Mouse (Mus musculus): ENCODE measurements at regions not wholly inside any gene's neighbourhood (a gene's known extent, or its start where the extent isn't known, plus 50 kb on each side); places are given as distances from the start of the nearest gene placed in this dataset.
A peak's percentile ranks its signal among the peaks of the same experiment; 100 is the strongest.

DNA sequence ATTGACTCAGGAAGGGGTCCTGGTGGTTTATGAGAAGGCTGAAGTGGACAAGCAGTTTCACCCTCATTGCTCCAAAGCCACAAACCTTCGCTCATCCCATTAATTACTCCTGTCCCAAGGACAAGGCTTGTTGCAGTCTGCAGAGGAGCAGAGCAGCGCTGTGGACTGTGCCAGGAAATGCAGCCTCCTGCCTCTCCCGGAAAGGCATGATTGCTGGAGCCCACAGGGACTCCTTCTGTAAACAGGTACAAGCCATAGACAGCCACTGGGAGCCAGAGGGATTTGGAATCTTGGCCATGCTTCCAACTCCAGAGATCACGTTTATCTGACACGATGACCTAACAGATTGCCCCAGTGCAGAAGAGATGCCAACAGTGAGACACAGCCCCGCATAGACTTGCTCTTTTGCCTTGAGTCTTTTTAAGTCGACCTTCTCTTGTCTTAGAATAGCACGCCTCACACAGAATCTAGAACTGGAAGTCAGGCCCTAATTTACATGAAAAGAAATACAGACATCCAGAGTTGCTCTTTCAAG lies 275.6 kb upstream of the Nfe2l3 start:
- H3K36me3 ChIP-seq (ENCODE audit: control insufficient read depth, insufficient read depth, low read length): no peaks in the 10 kb centered on the region
- H3K27me3 ChIP-seq (replicated peaks; ENCODE audit: control insufficient read depth, insufficient read depth, low read length): no peaks in the 10 kb centered on the region
- WGBS: 51% methylated on average over 8 of the region's 8 CpGs
- H3K27ac ChIP-seq (replicated peaks; ENCODE audit: low read depth, low read length): no peak overlapping the region; the same call in 1 of the 2 replicates
- H3K4me3 ChIP-seq (ENCODE audit: low read depth, low read length): no peak overlapping the region
- H3K4me2 ChIP-seq (ENCODE audit: low read depth, low read length): no peak overlapping the region
- no peaks in the 10 kb centered on the region; the same call in 1 of the 2 replicates for H3K4me1 ChIP-seq (ENCODE audit: control insufficient read depth, insufficient read depth, low read length)
- no peaks in the 10 kb centered on the region for H3K9me3 ChIP-seq (ENCODE audit: control insufficient read depth, low read length)
- ATAC-seq (ENCODE audit: low read depth): no peak
- no peak for DNase-seq (ENCODE audit: low spot score)
- H3K9ac ChIP-seq (ENCODE audit: low read depth, low read length): no peak overlapping the region

GRCm38 (mm10) chr6:51161149-51161548 lies 271.3 kb upstream of the Nfe2l3 start:
- peak overlapping the region; percentile 92 for H3K27ac ChIP-seq (replicated peaks; ENCODE audit: low read depth, low read length)

DNA sequence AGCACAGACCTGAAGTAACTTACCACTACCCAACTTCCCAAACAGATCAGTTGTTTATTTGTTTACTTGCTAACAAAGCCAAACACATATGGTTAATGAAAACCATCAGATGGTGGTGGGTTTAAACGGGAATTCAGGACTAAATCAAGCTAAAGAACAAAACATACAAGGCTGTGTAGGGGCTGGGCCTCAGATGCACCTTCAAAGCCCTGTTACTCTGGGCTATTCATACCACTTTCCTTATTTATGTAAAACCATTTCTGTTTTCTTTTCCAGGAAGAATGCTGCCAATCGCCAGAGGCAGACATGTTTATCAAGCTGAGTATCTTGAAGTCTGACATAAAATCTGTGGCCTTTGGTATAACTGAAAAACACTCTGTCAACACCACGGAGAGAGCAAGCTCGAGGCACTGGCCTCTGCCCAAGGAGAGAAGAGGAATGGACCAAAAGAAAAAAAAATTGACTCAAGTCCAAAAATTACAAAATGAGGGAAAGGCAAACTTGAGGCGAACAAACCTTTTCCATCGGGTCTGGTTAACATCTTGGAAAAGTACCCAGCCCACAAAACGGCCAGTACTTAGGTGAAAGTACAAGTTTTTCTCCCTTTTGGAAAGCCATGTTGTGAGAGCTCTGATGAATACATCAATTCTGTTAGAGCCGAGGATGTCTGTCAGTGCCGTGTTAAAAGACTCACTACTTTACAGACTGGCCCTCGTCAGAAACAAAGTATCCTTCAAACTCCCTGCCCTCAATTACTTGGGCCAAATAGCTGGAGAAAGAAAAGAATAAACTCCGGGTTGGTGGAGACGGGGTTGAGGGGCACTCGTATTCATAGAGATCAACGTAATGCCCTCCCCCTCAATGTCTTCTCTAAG lies 270.0 kb upstream of the Nfe2l3 start:
- DNase-seq (ENCODE audit: low spot score) (peak; percentile 93), ATAC-seq (ENCODE audit: low read depth) (peak; percentile 60)
- Histone ChIP-seq H3K27ac (replicated peaks; ENCODE audit: low read depth, low read length) (peak overlapping the region; percentile 92), H3K36me3 (ENCODE audit: control insufficient read depth, insufficient read depth, low read length) (no peaks in the 10 kb centered on the region), H3K4me3 (ENCODE audit: low read depth, low read length) (no peak overlapping the region), H3K4me1 (ENCODE audit: control insufficient read depth, insufficient read depth, low read length) (peaks cover 21% of the 10 kb centered on the region), H3K27me3 (replicated peaks; ENCODE audit: control insufficient read depth, insufficient read depth, low read length) (no peaks in the 10 kb centered on the region), H3K9ac (ENCODE audit: low read depth, low read length) (no peak overlapping the region), H3K9me3 (ENCODE audit: control insufficient read depth, low read length) (no peaks in the 10 kb centered on the region), H3K4me2 (ENCODE audit: low read depth, low read length) (no peak overlapping the region)
- whole genome bisulfite sequencing: 46% methylated on average over 14 of the region's 14 CpGs

More at GRCm38 (mm10) chr6:51161149-51161548, 271.3 kb upstream of the Nfe2l3 start:
- Histone ChIP-seq H3K36me3 (ENCODE audit: control insufficient read depth, insufficient read depth, low read length) (no peaks in the 10 kb centered on the region), H3K4me1 (ENCODE audit: control insufficient read depth, insufficient read depth, low read length) (peaks cover 21% of the 10 kb centered on the region), H3K9ac (ENCODE audit: low read depth, low read length) (no peak overlapping the region), H3K9me3 (ENCODE audit: control insufficient read depth, low read length) (no peaks in the 10 kb centered on the region), H3K4me2 (ENCODE audit: low read depth, low read length) (no peak overlapping the region), H3K4me3 (ENCODE audit: low read depth, low read length) (no peak overlapping the region), H3K27me3 (replicated peaks; ENCODE audit: control insufficient read depth, insufficient read depth, low read length) (no peaks in the 10 kb centered on the region)
- ATAC-seq (ENCODE audit: low read depth): no peak
- no peak for DNase-seq (ENCODE audit: low spot score)
- 65% methylated on average over 6 of the region's 6 CpGs for WGBS

- no peak overlapping the region for H3K9ac ChIP-seq (ENCODE audit: low read depth, low read length)
- no peaks in the 10 kb centered on the region for H3K27me3 ChIP-seq (replicated peaks; ENCODE audit: control insufficient read depth, insufficient read depth, low read length)
- WGBS: 41% methylated on average over 5 of the region's 5 CpGs
- no peak overlapping the region for H3K4me3 ChIP-seq (ENCODE audit: low read depth, low read length)
- H3K4me2 ChIP-seq (ENCODE audit: low read depth, low read length): no peak overlapping the region
- no peaks in the 10 kb centered on the region for H3K36me3 ChIP-seq (ENCODE audit: control insufficient read depth, insufficient read depth, low read length)
- ATAC-seq (ENCODE audit: low read depth): 0 out of 2 replicates have a peak, but pooled peaks have one; percentile 34
- H3K9me3 ChIP-seq (ENCODE audit: control insufficient read depth, low read length): no peaks in the 10 kb centered on the region
- H3K27ac ChIP-seq (replicated peaks; ENCODE audit: low read depth, low read length): peak overlapping the region; percentile 92
- peaks cover 21% of the 10 kb centered on the region for H3K4me1 ChIP-seq (ENCODE audit: control insufficient read depth, insufficient read depth, low read length)
- peak; percentile 69 for DNase-seq (ENCODE audit: low spot score)
Measured at GRCm38 (mm10) chr6:51163266-51163665, 269.2 kb upstream of the Nfe2l3 start.

GRCm38 (mm10) chr6:51163882-51164281 lies 268.6 kb upstream of the Nfe2l3 start:
- Histone ChIP-seq H3K36me3 (ENCODE audit: control insufficient read depth, insufficient read depth, low read length) (no peaks in the 10 kb centered on the region), H3K27ac (replicated peaks; ENCODE audit: low read depth, low read length) (peak overlapping the region; percentile 92), H3K4me3 (ENCODE audit: low read depth, low read length) (no peak overlapping the region), H3K4me2 (ENCODE audit: low read depth, low read length) (no peak overlapping the region), H3K9ac (ENCODE audit: low read depth, low read length) (no peak overlapping the region), H3K27me3 (replicated peaks; ENCODE audit: control insufficient read depth, insufficient read depth, low read length) (no peaks in the 10 kb centered on the region), H3K4me1 (ENCODE audit: control insufficient read depth, insufficient read depth, low read length) (peaks cover 27% of the 10 kb centered on the region), H3K9me3 (ENCODE audit: control insufficient read depth, low read length) (no peaks in the 10 kb centered on the region)
- DNase-seq (ENCODE audit: low spot score) (no peak), ATAC-seq (ENCODE audit: low read depth) (no peak)
- WGBS: 56% methylated on average over 4 of the region's 4 CpGs

DNA sequence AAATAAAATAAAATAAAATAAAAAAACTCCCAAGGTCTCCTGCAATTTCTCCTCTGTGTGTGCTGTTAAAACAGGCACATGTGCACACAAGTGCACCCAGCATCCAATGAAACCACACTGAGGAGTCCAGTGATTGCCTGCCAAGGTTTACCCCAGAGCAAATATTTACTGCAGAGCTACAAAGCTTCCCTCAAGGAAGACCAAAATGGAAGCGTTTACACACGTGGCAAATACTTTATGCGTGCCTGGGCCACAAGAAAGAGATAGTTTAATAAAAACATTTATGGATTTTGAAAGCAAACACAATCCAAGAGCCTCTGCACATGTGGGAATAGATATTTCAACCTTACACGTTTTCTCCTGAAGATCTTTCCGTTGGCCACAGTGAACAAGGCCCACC lies 265.4 kb upstream of the Nfe2l3 start:
- Histone ChIP-seq H3K4me1 (ENCODE audit: control insufficient read depth, insufficient read depth, low read length) (peaks cover 34% of the 10 kb centered on the region), H3K9ac (ENCODE audit: low read depth, low read length) (no peak overlapping the region; the same call in 1 of the 2 replicates), H3K27ac (replicated peaks; ENCODE audit: low read depth, low read length) (peak overlapping the region; percentile 95), H3K4me2 (ENCODE audit: low read depth, low read length) (no peak overlapping the region), H3K36me3 (ENCODE audit: control insufficient read depth, insufficient read depth, low read length) (no peaks in the 10 kb centered on the region), H3K9me3 (ENCODE audit: control insufficient read depth, low read length) (no peaks in the 10 kb centered on the region), H3K27me3 (replicated peaks; ENCODE audit: control insufficient read depth, insufficient read depth, low read length) (no peaks in the 10 kb centered on the region), H3K4me3 (ENCODE audit: low read depth, low read length) (no peak overlapping the region)
- DNase-seq (ENCODE audit: low spot score) (peak; percentile 79), ATAC-seq (ENCODE audit: low read depth) (no peak)
- 34% methylated on average over 5 of the region's 5 CpGs for WGBS

- Histone ChIP-seq H3K9ac (ENCODE audit: low read depth, low read length) (peak overlapping the region; percentile 70), H3K4me1 (ENCODE audit: control insufficient read depth, insufficient read depth, low read length) (peaks cover 31% of the 10 kb centered on the region), H3K36me3 (ENCODE audit: control insufficient read depth, insufficient read depth, low read length) (no peaks in the 10 kb centered on the region), H3K27ac (replicated peaks; ENCODE audit: low read depth, low read length) (peak overlapping the region; percentile 95), H3K9me3 (ENCODE audit: control insufficient read depth, low read length) (no peaks in the 10 kb centered on the region), H3K4me3 (ENCODE audit: low read depth, low read length) (no peak overlapping the region), H3K4me2 (ENCODE audit: low read depth, low read length) (peak overlapping the region; percentile 57), H3K27me3 (replicated peaks; ENCODE audit: control insufficient read depth, insufficient read depth, low read length) (no peaks in the 10 kb centered on the region)
- 0 out of 2 replicates have a peak, but pooled peaks have one; percentile 12 for ATAC-seq (ENCODE audit: low read depth)
- DNase-seq (ENCODE audit: low spot score): peak; percentile 90
- WGBS: 2% methylated on average over 11 of the region's 11 CpGs
Measured at GRCm38 (mm10) chr6:51168048-51168447, 264.4 kb upstream of the Nfe2l3 start.

DNA sequence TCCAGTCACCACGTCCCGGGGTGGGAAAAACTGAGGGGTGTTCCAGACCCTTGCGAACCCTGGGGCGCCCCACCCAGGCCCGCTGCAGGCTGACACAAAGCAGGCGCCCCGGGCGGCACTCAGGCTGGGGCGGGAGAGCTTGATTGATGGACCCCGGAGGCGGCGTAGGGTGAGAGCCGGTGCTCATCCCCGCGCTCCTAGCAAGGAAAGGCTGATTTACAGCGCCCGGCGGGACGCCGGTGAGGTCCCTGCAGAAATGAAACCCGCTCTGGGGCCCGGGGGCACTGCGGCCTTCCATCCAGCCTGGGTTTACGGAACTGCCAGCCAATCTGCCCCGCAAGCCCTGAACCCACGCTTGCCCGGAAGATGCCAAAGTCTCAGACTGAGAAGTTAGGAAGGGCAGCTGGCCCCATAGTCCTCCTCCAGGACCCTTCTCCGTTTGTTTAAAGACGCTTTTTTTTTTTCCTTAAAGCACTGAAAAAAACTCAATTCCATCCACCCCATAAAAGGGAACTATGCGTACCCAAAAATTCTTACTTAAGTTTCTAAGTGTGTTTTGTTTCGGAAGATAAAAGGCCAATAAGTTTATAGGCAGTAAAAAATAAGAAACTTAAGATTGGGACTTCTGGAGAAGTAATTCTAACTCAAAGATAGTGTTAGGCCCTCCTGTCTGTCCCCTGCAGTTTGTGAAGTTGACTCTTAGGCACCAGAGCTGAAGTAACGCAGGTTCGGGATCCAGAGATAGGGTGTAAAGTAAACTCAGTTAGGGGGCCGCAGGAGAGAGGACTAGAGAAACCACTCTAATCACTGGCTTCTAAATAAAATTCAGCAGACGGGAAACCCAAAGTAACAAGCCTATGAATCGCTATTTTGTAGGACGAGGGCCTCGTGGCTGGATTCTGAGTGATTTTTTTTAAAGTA lies 263.4 kb upstream of the Nfe2l3 start:
- ATAC-seq (ENCODE audit: low read depth) (no peak), DNase-seq (ENCODE audit: low spot score) (no peak)
- Histone ChIP-seq H3K4me2 (ENCODE audit: low read depth, low read length) (peak overlapping the region; percentile 57), H3K4me1 (ENCODE audit: control insufficient read depth, insufficient read depth, low read length) (peaks cover 33% of the 10 kb centered on the region), H3K9me3 (ENCODE audit: control insufficient read depth, low read length) (no peaks in the 10 kb centered on the region), H3K4me3 (ENCODE audit: low read depth, low read length) (peak overlapping the region; percentile 28), H3K36me3 (ENCODE audit: control insufficient read depth, insufficient read depth, low read length) (no peaks in the 10 kb centered on the region), H3K27ac (replicated peaks; ENCODE audit: low read depth, low read length) (peak overlapping the region; percentile 95), H3K9ac (ENCODE audit: low read depth, low read length) (peak overlapping the region; percentile 70), H3K27me3 (replicated peaks; ENCODE audit: control insufficient read depth, insufficient read depth, low read length) (peaks cover 5% of the 10 kb centered on the region; the same call in 1 of the 2 replicates)
- 12% methylated on average over 36 of the region's 38 CpGs for WGBS
